Mouse (Mus musculus) layer of hippocampus, adult 2 months (tissue): Measurements from ENCODE around the gene Emx1. TPM values are rescaled to one million over a fixed set of nuclear protein-coding genes. Genes with fewer than 3 reads are reported as not detected.

ENCODE experiments used
- DNase-seq, 2 experiments: peaks; one replicate each; pipeline ENCODE4 v3.0.0; 2022; ENCODE audit warnings: low spot score in 2 of 2
- H3K27ac ChIP-seq: fragments of 200-600 bp; 2 replicates; pipeline ENCODE4 v1.8.1; 2022
- H3K4me3 ChIP-seq: fragments of 200-600 bp; 2 replicates; pipeline ENCODE4 v1.8.1; 2022; ENCODE audit warnings: mild to moderate bottlenecking
- CTCF ChIP-seq: fragments of 200-600 bp; conservative IDR thresholded peaks from 2 replicates; pipeline ENCODE4 v1.8.1; 2022; ENCODE audit warnings: antibody characterized with exemption, mild to moderate bottlenecking, moderate library complexity
- total RNA-seq, 2 experiments: library from RNA; stranded (reverse); gene quantifications; 2 replicates each; pipeline ENCODE4 v1.2.3; 2021

Emx1 gene
- total RNA-seq, 2 experiments from 2014 or later = 15.9 to 20.2 TPM

GRCm38 (mm10) chr6:85193381-85194318 lies 6.4 kb downstream of the Emx1 start:
- Histone ChIP-seq H3K27ac (no peak overlapping the region), H3K4me3 (peak overlapping the region; percentile 7; the same call in 1 of the 2 replicates)
- DNase-seq = no peak
- TF ChIP-seq CTCF = no peak

- TF ChIP-seq CTCF = no peak
- H3K27ac ChIP-seq = no peak overlapping the region
- no peak overlapping the region for H3K4me3 ChIP-seq
- DNase-seq = no peak
Measured at GRCm38 (mm10) chr6:85197951-85198350, 10.7 kb downstream of the Emx1 start.

GRCm38 (mm10) chr6:85206182-85206938 lies 19.1 kb downstream of the Emx1 start:
- H3K4me3 ChIP-seq = 0 out of 2 replicates have a peak overlapping the region, but pooled peaks have one; percentile 11
- DNase-seq = peak; percentile 48 to 55
- peak overlapping the region; percentile 61 for H3K27ac ChIP-seq
- TF ChIP-seq CTCF = no peak

GRCm38 (mm10) chr6:85206939-85207285 lies 19.7 kb downstream of the Emx1 start:
- Histone ChIP-seq H3K4me3 (no peak overlapping the region), H3K27ac (no peak overlapping the region; the same call in 1 of the 2 replicates)
- DNase-seq = peak; percentile 61 to 66
- TF ChIP-seq CTCF = no peak

- no peak overlapping the region for H3K27ac ChIP-seq
Measured at GRCm38 (mm10) chr6:85207345-85207744, 20.1 kb downstream of the Emx1 start.

GRCm38 (mm10) chr6:85209226-85209967 lies 22.2 kb downstream of the Emx1 start:
- no peak for DNase-seq
- Histone ChIP-seq H3K4me3 (no peak overlapping the region), H3K27ac (no peak overlapping the region)
- TF ChIP-seq CTCF = no peak

More at GRCm38 (mm10) chr6:85207345-85207744, 20.1 kb downstream of the Emx1 start:
- no peak for TF ChIP-seq CTCF
- no peak for DNase-seq
- no peak overlapping the region for H3K4me3 ChIP-seq

- DNase-seq = no peak
- TF ChIP-seq CTCF = no peak
- no peak overlapping the region for H3K4me3 ChIP-seq
- H3K27ac ChIP-seq = no peak overlapping the region
Measured at GRCm38 (mm10) chr6:85210686-85211085, 23.4 kb downstream of the Emx1 start.

GRCm38 (mm10) chr6:85218251-85218650 lies 31.0 kb downstream of the Emx1 start:
- no peak for TF ChIP-seq CTCF
- Histone ChIP-seq H3K4me3 (no peak overlapping the region), H3K27ac (peak overlapping the region; percentile 72; the same call in 1 of the 2 replicates)
- DNase-seq = no peak

GRCm38 (mm10) chr6:85218684-85219445 lies 31.6 kb downstream of the Emx1 start:
- TF ChIP-seq CTCF = no peak
- peak overlapping the region; percentile 72 for H3K27ac ChIP-seq
- H3K4me3 ChIP-seq = no peak overlapping the region
- DNase-seq = no peak

- no peak for TF ChIP-seq CTCF
- no peak for DNase-seq
- Histone ChIP-seq H3K4me3 (no peak overlapping the region), H3K27ac (peak overlapping the region; percentile 72)
Measured at GRCm38 (mm10) chr6:85219706-85220105, 32.5 kb downstream of the Emx1 start.

- no peak for DNase-seq
- Histone ChIP-seq H3K4me3 (no peak overlapping the region), H3K27ac (no peak overlapping the region)
- no peak for TF ChIP-seq CTCF
Measured at GRCm38 (mm10) chr6:85220917-85221316, 33.7 kb downstream of the Emx1 start.

GRCm38 (mm10) chr6:85222551-85222950 lies 35.3 kb downstream of the Emx1 start:
- TF ChIP-seq CTCF = no peak
- Histone ChIP-seq H3K27ac (no peak overlapping the region), H3K4me3 (no peak overlapping the region)
- no peak for DNase-seq
